Mouse (Mus musculus) cerebellum, adult 9-11 months (tissue): Measurements from ENCODE around the gene Scap.
"Not testable (repeated sequence)": the region's sequence is repeated elsewhere in the genome, so short reads cannot be mapped to it uniquely, and the experiment has no call there.

Experiments
- DNase-seq: peaks from one replicate; pipeline ENCODE4 v3.0.0; 2022

Gene Scap

GRCm38 (mm10) chr9:110333896-110334259 is 790 bp downstream of the Scap start:
- DNase-seq = no peak

GRCm38 (mm10) chr9:110334849-110335248 is 1.8 kb downstream of the Scap start:
- no peak for DNase-seq

GRCm38 (mm10) chr9:110340037-110340750 is 7.1 kb downstream of the Scap start:
- DNase-seq = no peak

GRCm38 (mm10) chr9:110342008-110342407 is 8.9 kb downstream of the Scap start:
- no peak for DNase-seq

GRCm38 (mm10) chr9:110343805-110344204 is 10.7 kb downstream of the Scap start:
- no peak for DNase-seq

- DNase-seq = no peak
Measured at GRCm38 (mm10) chr9:110345057-110345739, 12.1 kb downstream of the Scap start.

GRCm38 (mm10) chr9:110348899-110349298 is 15.8 kb downstream of the Scap start:
- no peak for DNase-seq

GRCm38 (mm10) chr9:110350188-110350587 is 17.1 kb downstream of the Scap start:
- no peak for DNase-seq

GRCm38 (mm10) chr9:110350612-110351011 is 17.5 kb downstream of the Scap start:
- DNase-seq = no peak

- no peak for DNase-seq
Measured at GRCm38 (mm10) chr9:110351350-110351749, 18.3 kb downstream of the Scap start.

GRCm38 (mm10) chr9:110351932-110352632 is 19.0 kb downstream of the Scap start:
- DNase-seq = no peak

GRCm38 (mm10) chr9:110358341-110358740 is 25.3 kb downstream of the Scap start:
- DNase-seq = no peak

GRCm38 (mm10) chr9:110361299-110361698 is 28.2 kb downstream of the Scap start:
- no peak for DNase-seq

- DNase-seq = no peak
Measured at GRCm38 (mm10) chr9:110362337-110362736, 29.2 kb downstream of the Scap start.

GRCm38 (mm10) chr9:110366746-110367145 is 33.7 kb downstream of the Scap start:
- DNase-seq = no peak

- no peak for DNase-seq
Measured at GRCm38 (mm10) chr9:110369860-110370259, 36.8 kb downstream of the Scap start.

GRCm38 (mm10) chr9:110373871-110374270 is 40.8 kb downstream of the Scap start:
- no peak for DNase-seq

GRCm38 (mm10) chr9:110375668-110376067 is 42.6 kb downstream of the Scap start:
- no peak for DNase-seq

GRCm38 (mm10) chr9:110377655-110378054 is 44.6 kb downstream of the Scap start:
- DNase-seq = not testable (repeated sequence)

- no peak for DNase-seq
Measured at GRCm38 (mm10) chr9:110379361-110379760, 46.3 kb downstream of the Scap start.

GRCm38 (mm10) chr9:110380662-110381061 is 47.6 kb downstream of the Scap start:
- DNase-seq = no peak

GRCm38 (mm10) chr9:110381292-110381691 is 48.2 kb downstream of the Scap start:
- DNase-seq = no peak

- no peak for DNase-seq
Measured at GRCm38 (mm10) chr9:110384369-110384929, 51.4 kb downstream of the Scap start.

GRCm38 (mm10) chr9:110388011-110388410 is 54.9 kb downstream of the Scap start:
- DNase-seq = no peak
